Mouse (Mus musculus) embryonic facial prominence, embryonic 12.5 days (tissue): ENCODE measurements at regions not wholly inside any gene's neighbourhood (a gene's known extent, or its start where the extent isn't known, plus 50 kb on each side); places are given as distances from the start of the nearest gene placed in this dataset.

ENCODE experiments used
- ATAC-seq: fragments of 200-750 bp; cut with Nextera tagmentation; 2 replicates; pipeline ENCODE4 v1.8.0; 2017; ENCODE audit not compliant: insufficient number of reproducible peaks, insufficient read depth, low FRiP score, low TSS enrichment
- H3K27ac ChIP-seq: fragments of 300-500 bp; sonication (generic); 2 replicates; pipeline ENCODE4 v1.5.1; 2016; ENCODE audit warnings: mild to moderate bottlenecking
- H3K27me3 ChIP-seq: fragments of 300-500 bp; sonication (generic); 2 replicates; pipeline ENCODE4 v1.6.1; 2016; ENCODE audit warnings: mild to moderate bottlenecking, moderate library complexity
- H3K36me3 ChIP-seq: fragments of 300-500 bp; sonication (generic); 2 replicates; pipeline ENCODE4 v1.6.1; 2016; ENCODE audit warnings: mild to moderate bottlenecking
- H3K4me1 ChIP-seq: fragments of 300-500 bp; sonication (generic); 2 replicates; pipeline ENCODE4 v1.6.1; 2016
- H3K4me2 ChIP-seq: fragments of 300-500 bp; sonication (generic); replicated peaks from 2 replicates; pipeline ENCODE4 v1.6.1; 2016; ENCODE audit warnings: mild to moderate bottlenecking, moderate library complexity
- H3K4me3 ChIP-seq: fragments of 300-500 bp; sonication (generic); 2 replicates; pipeline ENCODE4 v1.5.1; 2016; ENCODE audit warnings: mild to moderate bottlenecking
- H3K9ac ChIP-seq: fragments of 300-500 bp; sonication (generic); 2 replicates; pipeline ENCODE4 v1.6.1; 2016; ENCODE audit warnings: mild to moderate bottlenecking, moderate library complexity
- H3K9me3 ChIP-seq: fragments of 300-500 bp; sonication (generic); 2 replicates; pipeline ENCODE4 v1.6.1; 2016; ENCODE audit warnings: mild to moderate bottlenecking, moderate library complexity
- WGBS: fragments of 180-500 bp; shearing (Covaris S2); methylation state at CpG from one replicate; pipeline ENCODE4 v1.1.7; 2016; 5-methylcytosine and 5-hydroxymethylcytosine counted together

- no peak overlapping the region for H3K27ac ChIP-seq
- H3K27me3 ChIP-seq: no peaks in the 10 kb centered on the region
- no peak overlapping the region for H3K4me2 ChIP-seq
- 32% methylated on average over 4 of the region's 4 CpGs for WGBS
- H3K9ac ChIP-seq: no peak overlapping the region
- no peaks in the 10 kb centered on the region for H3K36me3 ChIP-seq
- H3K4me1 ChIP-seq: no peaks in the 10 kb centered on the region
- H3K9me3 ChIP-seq: no peaks in the 10 kb centered on the region
- H3K4me3 ChIP-seq: no peak overlapping the region
- no peak for ATAC-seq
These were observed 1295.3 kb upstream of the Gm7489 start for GRCm38 (mm10) chr15:52589391-52589790.

GRCm38 (mm10) chr15:52599511-52599910 lies 1285.2 kb upstream of the Gm7489 start:
- Histone ChIP-seq H3K9me3 (no peaks in the 10 kb centered on the region), H3K27me3 (no peaks in the 10 kb centered on the region), H3K9ac (no peak overlapping the region), H3K27ac (no peak overlapping the region), H3K4me2 (no peak overlapping the region), H3K36me3 (no peaks in the 10 kb centered on the region), H3K4me3 (no peak overlapping the region), H3K4me1 (no peaks in the 10 kb centered on the region)
- no peak for ATAC-seq

- Histone ChIP-seq H3K36me3 (no peaks in the 10 kb centered on the region), H3K4me1 (no peaks in the 10 kb centered on the region), H3K27me3 (no peaks in the 10 kb centered on the region), H3K4me3 (no peak overlapping the region), H3K9me3 (no peaks in the 10 kb centered on the region), H3K9ac (no peak overlapping the region), H3K27ac (no peak overlapping the region), H3K4me2 (no peak overlapping the region)
- no peak for ATAC-seq
- 67% methylated on average over 2 of the region's 2 CpGs for WGBS
These were observed 1284.7 kb upstream of the Gm7489 start for GRCm38 (mm10) chr15:52599957-52600356.

- H3K27me3 ChIP-seq: no peaks in the 10 kb centered on the region
- H3K4me3 ChIP-seq: no peak overlapping the region
- ATAC-seq: no peak
- H3K27ac ChIP-seq: no peak overlapping the region
- no peak overlapping the region for H3K4me2 ChIP-seq
- H3K36me3 ChIP-seq: no peaks in the 10 kb centered on the region
- H3K9me3 ChIP-seq: no peaks in the 10 kb centered on the region
- WGBS: 81% methylated on average over 3 of the region's 3 CpGs
- no peak overlapping the region for H3K9ac ChIP-seq
- no peaks in the 10 kb centered on the region for H3K4me1 ChIP-seq
These were observed 1244.9 kb upstream of the Gm7489 start for GRCm38 (mm10) chr15:52639790-52640189.

GRCm38 (mm10) chr15:52645961-52646360 lies 1238.7 kb upstream of the Gm7489 start:
- Histone ChIP-seq H3K27ac (no peak overlapping the region), H3K36me3 (no peaks in the 10 kb centered on the region), H3K9ac (no peak overlapping the region), H3K27me3 (no peaks in the 10 kb centered on the region), H3K4me3 (no peak overlapping the region), H3K9me3 (no peaks in the 10 kb centered on the region), H3K4me1 (no peaks in the 10 kb centered on the region), H3K4me2 (no peak overlapping the region)
- ATAC-seq: no peak
- 81% methylated on average over 2 of the region's 2 CpGs for WGBS

- Histone ChIP-seq H3K36me3 (no peaks in the 10 kb centered on the region), H3K9ac (no peak overlapping the region), H3K4me1 (no peaks in the 10 kb centered on the region), H3K4me2 (no peak overlapping the region), H3K9me3 (no peaks in the 10 kb centered on the region), H3K27ac (no peak overlapping the region), H3K4me3 (no peak overlapping the region), H3K27me3 (no peaks in the 10 kb centered on the region)
- ATAC-seq: no peak
These were observed 1226.8 kb upstream of the Gm7489 start for GRCm38 (mm10) chr15:52657916-52658315.
